Mouse (Mus musculus): ENCODE results near the gene Med25. TPM values are rescaled to one million over a fixed set of nuclear protein-coding genes. Genes with fewer than 3 reads are reported as not detected.

The Med25 gene
- polyA plus RNA-seq, 1 experiment from 2014 or later: 145 TPM

GRCm38 (mm10) chr7:44908706-44909476 lies 16.4 kb upstream of the Med25 start:
- peaks cover 100% of the 10 kb centered on the region for H3K36me3 ChIP-seq (ENCODE audit: poor library complexity, severe bottlenecking)
- WGBS: 94% methylated on average over 15 of the region's 15 CpGs
- no peak overlapping the region for H3K4me2 ChIP-seq
- H3K4me3 ChIP-seq: no peak overlapping the region
- H3K9me3 ChIP-seq (replicated peaks): no peaks in the 10 kb centered on the region
- H3K27me3 ChIP-seq: no peaks in the 10 kb centered on the region
- no peak for ATAC-seq
- no peak overlapping the region for H3K27ac ChIP-seq
- no peak overlapping the region for H3K9ac ChIP-seq
- H3K4me1 ChIP-seq: no peaks in the 10 kb centered on the region

- no peak overlapping the region for H3K9ac ChIP-seq
- 93% methylated on average over 20 of the region's 20 CpGs for WGBS
- H3K27ac ChIP-seq: no peak overlapping the region
- H3K4me3 ChIP-seq: no peak overlapping the region
- H3K4me2 ChIP-seq: no peak overlapping the region
- H3K27me3 ChIP-seq: no peaks in the 10 kb centered on the region
- no peak for ATAC-seq
- peaks cover 15% of the 10 kb centered on the region for H3K4me1 ChIP-seq
- H3K9me3 ChIP-seq (replicated peaks): no peaks in the 10 kb centered on the region
- peaks cover 99% of the 10 kb centered on the region for H3K36me3 ChIP-seq (ENCODE audit: poor library complexity, severe bottlenecking)
These were observed 12.9 kb upstream of the Med25 start for GRCm38 (mm10) chr7:44905430-44905829.

- Histone ChIP-seq H3K4me3 (peak overlapping the region; percentile 28), H3K9me3 (replicated peaks) (no peaks in the 10 kb centered on the region), H3K9ac (peak overlapping the region; percentile 51), H3K27ac (peak overlapping the region; percentile 49), H3K4me1 (peaks cover 42% of the 10 kb centered on the region), H3K36me3 (ENCODE audit: poor library complexity, severe bottlenecking) (peaks cover 80% of the 10 kb centered on the region), H3K27me3 (no peaks in the 10 kb centered on the region), H3K4me2 (peak overlapping the region; percentile 54)
- WGBS: 16% methylated on average over 21 of the region's 21 CpGs
- ATAC-seq: peak; percentile 44
These were observed 8.8 kb upstream of the Med25 start for GRCm38 (mm10) chr7:44901230-44901722.

- Histone ChIP-seq H3K4me3 (no peak overlapping the region), H3K9ac (no peak overlapping the region), H3K4me2 (peak overlapping the region; percentile 54; the same call in 1 of the 2 replicates), H3K4me1 (peaks cover 44% of the 10 kb centered on the region), H3K36me3 (ENCODE audit: poor library complexity, severe bottlenecking) (peaks cover 73% of the 10 kb centered on the region), H3K27me3 (no peaks in the 10 kb centered on the region), H3K9me3 (replicated peaks) (no peaks in the 10 kb centered on the region), H3K27ac (peak overlapping the region; percentile 49; the same call in 1 of the 2 replicates)
- no peak for ATAC-seq
- 88% methylated on average over 11 of the region's 11 CpGs for WGBS
These were observed 8.1 kb upstream of the Med25 start for GRCm38 (mm10) chr7:44900632-44901031.

- Histone ChIP-seq H3K27me3 (no peaks in the 10 kb centered on the region), H3K4me2 (no peak overlapping the region; the same call in 1 of the 2 replicates), H3K4me1 (peaks cover 62% of the 10 kb centered on the region), H3K27ac (no peak overlapping the region), H3K4me3 (no peak overlapping the region), H3K9me3 (replicated peaks) (no peaks in the 10 kb centered on the region), H3K9ac (peak overlapping the region; percentile 43; the same call in 1 of the 2 replicates), H3K36me3 (ENCODE audit: poor library complexity, severe bottlenecking) (peaks cover 53% of the 10 kb centered on the region)
- WGBS: 42% methylated on average over 19 of the region's 19 CpGs
- no peak for ATAC-seq
These were observed 6.1 kb upstream of the Med25 start for GRCm38 (mm10) chr7:44898607-44899006.

GRCm38 (mm10) chr7:44896499-44896898 lies 4.0 kb upstream of the Med25 start:
- peaks cover 65% of the 10 kb centered on the region for H3K4me1 ChIP-seq
- H3K4me2 ChIP-seq: peak overlapping the region; percentile 78
- peaks cover 32% of the 10 kb centered on the region for H3K36me3 ChIP-seq (ENCODE audit: poor library complexity, severe bottlenecking)
- peak overlapping the region; percentile 95 for H3K27ac ChIP-seq
- 26% methylated on average over 10 of the region's 10 CpGs for WGBS
- H3K27me3 ChIP-seq: no peaks in the 10 kb centered on the region
- no peak for ATAC-seq
- peak overlapping the region; percentile 62 for H3K4me3 ChIP-seq
- H3K9ac ChIP-seq: peak overlapping the region; percentile 78
- no peaks in the 10 kb centered on the region for H3K9me3 ChIP-seq (replicated peaks)

- Histone ChIP-seq H3K4me2 (peak within 1 kb of the TSS; percentile 78), H3K9ac (peak within 1 kb of the TSS; percentile 78), H3K27me3 (no peaks in the 10 kb centered on the region), H3K9me3 (replicated peaks) (no peaks in the 10 kb centered on the region), H3K4me1 (peaks cover 65% of the 10 kb centered on the region), H3K36me3 (ENCODE audit: poor library complexity, severe bottlenecking) (peaks cover 26% of the 10 kb centered on the region), H3K27ac (peak within 1 kb of the TSS; percentile 95), H3K4me3 (peak within 1 kb of the TSS; percentile 62)
- WGBS: under 1% methylated on average over 34 of the region's 34 CpGs
- peak; percentile 78 for ATAC-seq
These were observed 3.3 kb upstream of the Med25 start, which contains the start of gene Fuz for GRCm38 (mm10) chr7:44895593-44896434. TSS of gene Fuz (plus strand) at chr7:44896079.

- peaks cover 65% of the 10 kb centered on the region for H3K4me1 ChIP-seq
- H3K36me3 ChIP-seq (ENCODE audit: poor library complexity, severe bottlenecking): peaks cover 26% of the 10 kb centered on the region
- peak overlapping the region; percentile 52 for H3K9ac ChIP-seq
- no peaks in the 10 kb centered on the region for H3K27me3 ChIP-seq
- no peak for ATAC-seq
- peak overlapping the region; percentile 62 for H3K4me3 ChIP-seq
- H3K9me3 ChIP-seq (replicated peaks): no peaks in the 10 kb centered on the region
- H3K27ac ChIP-seq: peak overlapping the region; percentile 95
- WGBS: 14% methylated on average over 7 of the region's 7 CpGs
- peak overlapping the region; percentile 78 for H3K4me2 ChIP-seq
These were observed 2.7 kb upstream of the Med25 start for GRCm38 (mm10) chr7:44895206-44895592.

- Histone ChIP-seq H3K4me2 (peak overlapping the region; percentile 78; the same call in 1 of the 2 replicates), H3K9ac (no peak overlapping the region), H3K36me3 (ENCODE audit: poor library complexity, severe bottlenecking) (peaks cover 23% of the 10 kb centered on the region), H3K27me3 (no peaks in the 10 kb centered on the region), H3K4me3 (no peak overlapping the region), H3K9me3 (replicated peaks) (no peaks in the 10 kb centered on the region), H3K27ac (peak overlapping the region; percentile 95), H3K4me1 (peaks cover 68% of the 10 kb centered on the region)
- ATAC-seq: no peak
- WGBS: 87% methylated on average over 3 of the region's 3 CpGs
These were observed 1.7 kb upstream of the Med25 start for GRCm38 (mm10) chr7:44894175-44894574.

- Histone ChIP-seq H3K36me3 (ENCODE audit: poor library complexity, severe bottlenecking) (peaks cover 24% of the 10 kb centered on the region), H3K27ac (peak overlapping the region; percentile 95), H3K4me2 (peak overlapping the region; percentile 57), H3K4me3 (peak overlapping the region; percentile 22), H3K9ac (peak overlapping the region; percentile 35; the same call in 1 of the 2 replicates), H3K9me3 (replicated peaks) (no peaks in the 10 kb centered on the region), H3K27me3 (no peaks in the 10 kb centered on the region), H3K4me1 (peaks cover 67% of the 10 kb centered on the region)
- no peak for ATAC-seq
- WGBS: 2% methylated on average over 8 of the region's 8 CpGs
These were observed 685 bp upstream of the Med25 start for GRCm38 (mm10) chr7:44893197-44893596.

GRCm38 (mm10) chr7:44891611-44892010 lies 901 bp downstream of the Med25 start:
- Histone ChIP-seq H3K9ac (peak overlapping the region; percentile 91), H3K4me1 (peaks cover 53% of the 10 kb centered on the region), H3K4me2 (peak overlapping the region; percentile 95)

GRCm38 (mm10) chr7:44890737-44891136 lies 1.8 kb downstream of the Med25 start:
- no peak for ATAC-seq
- H3K9ac ChIP-seq: peak overlapping the region; percentile 91
- H3K9me3 ChIP-seq (replicated peaks): no peaks in the 10 kb centered on the region
- H3K4me2 ChIP-seq: peak overlapping the region; percentile 95
- peaks cover 46% of the 10 kb centered on the region for H3K36me3 ChIP-seq (ENCODE audit: poor library complexity, severe bottlenecking)
- no peaks in the 10 kb centered on the region for H3K27me3 ChIP-seq
- H3K4me1 ChIP-seq: peaks cover 48% of the 10 kb centered on the region
- peak overlapping the region; percentile 85 for H3K4me3 ChIP-seq
- WGBS: 65% methylated on average over 4 of the region's 4 CpGs
- no peak overlapping the region for H3K27ac ChIP-seq

More at GRCm38 (mm10) chr7:44891611-44892010, 901 bp downstream of the Med25 start:
- H3K27me3 ChIP-seq: no peaks in the 10 kb centered on the region
- no peaks in the 10 kb centered on the region for H3K9me3 ChIP-seq (replicated peaks)
- peaks cover 38% of the 10 kb centered on the region for H3K36me3 ChIP-seq (ENCODE audit: poor library complexity, severe bottlenecking)
- H3K27ac ChIP-seq: peak overlapping the region; percentile 96
- WGBS: 14% methylated on average over 6 of the region's 6 CpGs
- no peak for ATAC-seq
- peak overlapping the region; percentile 85 for H3K4me3 ChIP-seq
